Mouse (Mus musculus) brain, embryonic 14.5 days (tissue): ENCODE data around the gene Smad6.

Source experiments
- CTCF ChIP-seq: fragments of 200-500 bp; IDR thresholded peaks from 2 replicates; pipeline ENCODE4 v1.5.1; 2012; ENCODE audit warnings: inconsistent platforms, mild to moderate bottlenecking, moderate library complexity, borderline replicate concordance; ENCODE audit not compliant: insufficient read depth, insufficient read length; ENCODE audit errors: extremely low read depth
- POLR2A ChIP-seq: fragments of 200-500 bp; IDR thresholded peaks from 2 replicates; pipeline ENCODE4 v1.6.1; 2012; ENCODE audit warnings: mild to moderate bottlenecking, inconsistent platforms, borderline replicate concordance; ENCODE audit not compliant: poor library complexity, insufficient read depth, insufficient read length, severe bottlenecking; ENCODE audit errors: extremely low read depth

DNA sequence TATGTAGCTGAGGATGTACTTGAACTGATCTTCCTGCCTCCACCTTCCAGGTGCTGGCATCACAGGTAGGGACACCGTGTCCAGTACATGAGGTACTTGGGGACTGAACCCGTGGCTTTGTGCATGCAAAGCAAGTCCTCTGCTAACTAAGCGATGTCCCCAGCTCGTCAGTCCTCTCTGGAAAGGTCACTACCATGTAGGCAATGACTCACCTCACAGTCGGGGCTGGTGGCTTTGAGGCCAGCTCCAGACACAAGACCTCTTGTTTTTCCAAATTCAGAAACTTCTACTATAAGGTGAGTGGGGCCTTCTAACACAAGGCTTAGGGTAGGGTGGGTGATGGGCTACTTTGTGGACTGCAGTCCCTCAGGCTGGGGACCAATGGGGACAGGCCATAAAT is 21.8 kb downstream of the Smad6 start:
- TF ChIP-seq CTCF (no peak), POLR2A (no peak)
